Mouse (Mus musculus) G1E (cell line): Measurements from ENCODE around the gene Fam213a.

Source experiments
- GATA2 ChIP-seq: IDR thresholded peaks from 2 replicates; pipeline ENCODE4 v1.6.1; 2012; ENCODE audit warnings: low read depth, low read length, inconsistent platforms, borderline replicate concordance
- POLR2AphosphoS5 ChIP-seq: IDR thresholded peaks from 2 replicates; pipeline ENCODE4 v1.6.1; 2012; ENCODE audit warnings: low read depth, low read length, inconsistent platforms; ENCODE audit not compliant: insufficient replicate concordance
- TAL1 ChIP-seq: conservative IDR thresholded peaks from 2 replicates; pipeline ENCODE4 v1.6.1; 2012; ENCODE audit warnings: low read depth, low read length, inconsistent platforms, mixed read lengths

DNA sequence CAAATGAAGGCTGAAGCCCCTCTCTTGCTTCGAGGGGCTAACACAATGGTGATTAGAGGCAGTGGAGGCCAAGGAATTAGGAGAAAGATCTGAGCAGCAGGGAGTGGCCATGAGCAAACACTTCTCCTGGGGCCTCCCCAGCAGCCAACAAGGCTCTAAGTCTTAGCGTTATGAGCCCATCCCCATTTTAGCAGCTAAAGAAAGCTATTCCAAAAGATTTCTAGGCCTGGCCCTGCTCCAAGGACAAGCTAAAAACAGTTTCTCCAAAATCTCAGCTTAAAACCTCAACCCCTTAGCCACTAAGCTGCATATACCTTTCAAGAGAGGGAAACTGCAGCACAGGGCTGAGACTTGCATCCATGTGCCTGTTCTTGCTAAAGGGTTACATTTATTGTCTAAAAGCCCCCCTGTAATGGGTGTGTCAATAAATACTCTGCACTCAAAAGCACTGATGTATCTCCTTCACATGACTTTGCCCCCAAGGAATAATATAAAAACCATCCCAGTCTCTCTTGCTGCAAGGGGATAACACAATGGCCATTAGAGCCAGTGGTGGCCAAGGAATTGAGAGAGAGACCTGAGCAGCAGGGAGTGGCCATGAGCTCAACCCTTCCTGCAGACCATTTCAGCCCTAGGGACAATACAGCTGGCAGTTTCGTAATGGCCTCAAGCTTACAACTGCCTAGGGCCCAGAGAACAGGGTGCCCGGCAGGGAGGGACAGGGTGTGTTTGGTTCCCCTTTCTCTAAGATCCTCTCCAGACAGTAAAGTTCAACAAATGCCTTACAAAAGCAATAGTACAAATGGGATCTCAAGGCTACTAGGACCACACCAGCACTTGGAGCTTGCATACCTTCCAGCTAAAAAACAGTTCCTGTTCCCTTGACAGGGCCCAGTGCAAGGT lies 55.3 kb downstream of the Fam213a start:
- TF ChIP-seq GATA2 (no peak), TAL1 (no peak), POLR2AphosphoS5 (no peak)
